Mouse (Mus musculus) neural tube, embryonic 10.5 days (tissue): Measurements from ENCODE around the gene Tnfrsf13c.

Source experiments
- DNase-seq: peaks from one replicate; pipeline ENCODE4 v3.0.0-alpha.2; 2017; ENCODE audit warnings: low spot score; ENCODE audit errors: extremely low spot score

Gene Tnfrsf13c

DNA sequence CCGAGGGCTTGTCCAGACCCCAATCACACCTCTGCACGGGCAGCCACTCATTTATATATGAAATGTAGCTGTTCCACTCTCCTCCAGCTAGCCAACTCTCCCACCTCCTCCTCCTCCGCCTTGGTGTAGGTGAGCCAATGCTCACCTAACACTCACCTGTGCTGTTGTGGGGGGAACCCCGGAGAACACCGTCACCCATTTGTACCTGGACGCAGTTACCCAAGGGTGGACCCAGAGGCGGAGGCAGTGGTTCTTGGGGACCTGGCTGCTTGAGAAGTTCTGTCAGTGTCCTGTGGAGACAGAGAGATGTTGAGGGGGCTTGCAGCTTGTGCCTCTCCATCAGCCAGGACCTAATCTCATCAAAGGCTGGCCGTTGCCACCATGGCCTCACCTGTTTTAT, 15.9 kb downstream of the Tnfrsf13c start:
- no peak for DNase-seq

GRCm38 (mm10) chr15:82207504-82208219, 16.5 kb downstream of the Tnfrsf13c start:
- no peak for DNase-seq

GRCm38 (mm10) chr15:82207105-82207459, 17.1 kb downstream of the Tnfrsf13c start:
- no peak for DNase-seq

DNA sequence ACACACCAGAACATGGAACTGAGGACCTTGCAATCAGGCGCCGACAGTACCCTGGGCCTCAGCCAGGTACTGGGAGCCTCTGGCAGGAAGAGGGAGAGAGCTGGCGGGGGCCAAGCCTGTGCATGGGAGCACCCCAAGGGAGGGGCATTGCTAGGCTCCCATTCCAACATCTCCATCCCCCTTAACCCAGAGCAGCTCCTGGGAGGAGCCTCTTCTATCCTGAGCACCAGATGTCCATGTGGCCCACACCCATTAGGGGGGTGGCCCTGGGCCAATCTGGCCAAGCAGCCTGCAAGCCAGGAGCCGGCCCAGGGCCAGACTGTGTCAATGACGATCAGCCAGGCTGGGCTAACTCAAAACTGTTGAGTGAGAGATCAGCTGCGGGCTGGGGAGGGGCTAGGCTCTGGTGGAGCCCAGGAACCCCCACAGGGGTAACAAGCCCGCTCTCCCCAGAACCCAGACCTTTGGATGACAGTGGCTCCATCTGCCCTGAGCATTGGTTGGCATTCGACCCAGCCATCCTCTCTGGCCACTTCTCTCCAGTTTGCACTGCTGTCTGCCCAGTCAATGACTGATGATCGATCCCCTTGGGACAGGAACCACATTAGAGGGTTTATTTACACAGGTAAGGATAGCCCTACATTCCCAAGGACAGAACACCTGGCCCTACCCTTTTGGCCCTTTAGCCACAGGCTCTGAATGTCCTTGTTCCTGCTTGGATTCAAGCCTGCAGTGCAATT, 17.6 kb downstream of the Tnfrsf13c start:
- no peak for DNase-seq

- no peak for DNase-seq
These were observed 19.3 kb downstream of the Tnfrsf13c start for GRCm38 (mm10) chr15:82204680-82205371.

GRCm38 (mm10) chr15:82203611-82204351, 20.4 kb downstream of the Tnfrsf13c start:
- DNase-seq: no peak

GRCm38 (mm10) chr15:82203090-82203489, 21.1 kb downstream of the Tnfrsf13c start:
- no peak for DNase-seq

- DNase-seq: no peak
These were observed 22.1 kb downstream of the Tnfrsf13c start for GRCm38 (mm10) chr15:82202086-82202485.

- DNase-seq: no peak
These were observed 24.6 kb downstream of the Tnfrsf13c start for GRCm38 (mm10) chr15:82199546-82199945.

- no peak for DNase-seq
These were observed 25.8 kb downstream of the Tnfrsf13c start for GRCm38 (mm10) chr15:82198342-82198741.

- DNase-seq: no peak
These were observed 26.2 kb downstream of the Tnfrsf13c start for GRCm38 (mm10) chr15:82197937-82198336.

GRCm38 (mm10) chr15:82197246-82197750, 26.9 kb downstream of the Tnfrsf13c start:
- no peak for DNase-seq

- DNase-seq: no peak
These were observed 27.9 kb downstream of the Tnfrsf13c start for GRCm38 (mm10) chr15:82196300-82196699.

GRCm38 (mm10) chr15:82192617-82193016, 31.6 kb downstream of the Tnfrsf13c start:
- no peak for DNase-seq

GRCm38 (mm10) chr15:82188481-82189240, 35.5 kb downstream of the Tnfrsf13c start:
- no peak for DNase-seq

DNA sequence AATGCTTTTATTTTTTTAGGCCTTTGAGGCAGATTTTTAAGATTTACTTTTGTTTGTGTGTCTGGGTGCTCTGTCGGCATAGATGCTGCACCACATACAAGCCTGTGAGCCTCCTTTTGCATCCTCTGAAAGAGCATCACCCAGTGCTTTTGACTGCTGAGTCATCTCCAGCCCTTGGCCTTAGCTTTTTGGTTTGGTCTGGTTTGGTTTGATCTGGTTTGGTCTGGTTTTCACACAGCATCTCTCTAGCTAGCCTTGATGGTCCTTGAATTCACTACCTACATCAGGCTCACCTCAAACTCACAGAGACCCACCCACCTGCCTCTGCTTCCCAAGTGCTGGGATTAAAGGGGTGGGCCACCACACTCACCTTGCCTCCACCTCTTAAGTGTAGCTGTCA, 36.2 kb downstream of the Tnfrsf13c start:
- no peak for DNase-seq

- DNase-seq: no peak
These were observed 36.8 kb downstream of the Tnfrsf13c start for GRCm38 (mm10) chr15:82187401-82187800.

DNA sequence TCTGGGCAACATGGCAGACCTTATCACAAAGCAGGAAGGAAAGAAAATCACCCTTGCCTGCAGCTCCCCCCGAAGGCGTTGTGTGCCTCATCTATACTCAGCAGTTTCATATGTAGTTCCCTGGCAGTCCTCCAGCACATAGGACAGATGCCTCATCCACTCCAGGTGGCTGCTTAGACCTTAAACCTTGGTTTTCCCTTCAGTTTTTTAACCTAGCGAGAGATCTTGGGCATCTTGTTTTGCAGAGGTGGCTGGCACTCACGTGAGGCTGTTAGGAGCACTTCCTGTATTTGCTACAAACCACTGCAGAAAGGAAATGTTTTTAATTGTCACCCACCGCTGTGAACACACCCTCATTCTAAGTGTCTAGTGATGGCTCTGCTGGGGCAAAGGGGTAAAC, 37.2 kb downstream of the Tnfrsf13c start:
- no peak for DNase-seq

DNA sequence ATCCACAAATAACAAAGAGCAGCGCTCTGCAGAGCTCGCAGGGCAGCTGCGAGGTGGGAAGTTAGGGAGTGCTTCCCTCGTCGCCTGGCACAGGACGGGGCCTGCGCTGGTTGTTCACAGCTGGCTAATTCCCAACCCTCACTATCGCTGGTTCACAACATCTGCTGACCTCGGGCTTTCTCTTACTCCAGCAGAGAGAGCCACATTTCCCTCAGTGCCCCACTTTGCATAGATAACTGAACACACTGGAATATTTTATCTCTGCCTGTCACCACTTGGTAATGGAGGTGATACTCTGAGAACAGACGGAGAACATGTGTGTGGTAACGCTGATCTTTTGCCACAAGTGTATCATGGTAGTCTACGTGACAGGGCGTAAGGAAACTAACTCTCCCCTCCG, 38.0 kb downstream of the Tnfrsf13c start:
- DNase-seq: no peak

DNA sequence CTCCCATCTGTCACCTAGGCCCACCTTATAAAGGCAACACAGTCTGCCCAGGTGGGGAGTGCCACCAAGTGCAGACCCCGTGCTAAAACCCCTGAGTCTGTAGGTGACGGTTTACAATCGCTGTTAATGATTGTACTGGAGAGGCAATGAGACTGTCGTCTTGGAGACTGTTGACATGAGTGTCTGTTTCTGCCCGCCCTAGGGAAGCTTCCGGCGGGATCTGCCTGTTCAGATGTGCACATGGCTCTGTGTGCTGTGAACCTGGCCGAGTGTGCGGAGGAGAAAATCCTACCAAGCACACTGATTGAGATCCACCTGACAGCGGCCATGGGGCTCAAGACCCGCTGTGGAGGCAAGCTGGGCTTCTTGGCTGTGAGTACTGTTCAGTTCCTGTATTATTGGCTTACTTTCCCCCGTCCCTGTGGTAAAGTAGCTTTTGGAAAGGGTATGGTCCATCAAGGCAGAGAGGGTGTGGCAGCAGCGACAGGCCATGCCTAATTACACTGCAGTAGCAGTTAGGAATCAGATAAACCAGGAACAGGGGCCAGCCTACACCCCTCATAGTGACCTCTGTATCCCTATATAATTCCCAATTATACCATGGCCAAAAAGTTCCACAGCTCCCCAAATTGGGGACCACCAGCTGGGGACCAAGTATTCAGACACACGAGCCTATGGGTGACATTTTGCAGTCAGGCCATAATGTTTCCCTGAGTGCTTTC, 38.9 kb downstream of the Tnfrsf13c start:
- DNase-seq: no peak
